Mouse (Mus musculus) limb, embryonic 13.5 days (tissue): ENCODE measurements around the gene Kazn. TPM values are rescaled to one million over a fixed set of nuclear protein-coding genes. Genes with fewer than 3 reads are reported as not detected.
A peak's percentile ranks its signal among the peaks of the same experiment; 100 is the strongest.

Experiments
- ATAC-seq: fragments of 200-750 bp; cut with Nextera tagmentation; 2 replicates; pipeline ENCODE4 v1.8.0; 2017; ENCODE audit warnings: low read depth, moderate number of reproducible peaks, moderate TSS enrichment; ENCODE audit not compliant: low FRiP score
- H3K27ac ChIP-seq: fragments of 300-500 bp; sonication (generic); 2 replicates; pipeline ENCODE4 v1.5.1; 2015; ENCODE audit warnings: inconsistent platforms, mild to moderate bottlenecking, moderate library complexity
- H3K27me3 ChIP-seq: fragments of 300-500 bp; sonication (generic); 2 replicates; pipeline ENCODE4 v1.6.1; 2015; ENCODE audit warnings: mild to moderate bottlenecking, inconsistent platforms
- H3K36me3 ChIP-seq: fragments of 300-500 bp; sonication (generic); 2 replicates; pipeline ENCODE4 v1.6.1; 2015; ENCODE audit warnings: inconsistent platforms, mild to moderate bottlenecking, moderate library complexity
- H3K4me1 ChIP-seq: fragments of 300-500 bp; sonication (generic); 2 replicates; pipeline ENCODE4 v1.6.1; 2015; ENCODE audit warnings: inconsistent platforms
- H3K4me2 ChIP-seq: fragments of 300-500 bp; sonication (generic); replicated peaks from 2 replicates; pipeline ENCODE4 v1.6.1; 2015; ENCODE audit warnings: inconsistent platforms, mild to moderate bottlenecking, moderate library complexity
- H3K4me3 ChIP-seq: fragments of 300-500 bp; sonication (generic); 2 replicates; pipeline ENCODE4 v1.5.1; 2015; ENCODE audit warnings: moderate library complexity, mild to moderate bottlenecking, inconsistent platforms
- H3K9ac ChIP-seq: fragments of 300-500 bp; sonication (generic); 2 replicates; pipeline ENCODE4 v1.6.1; 2015; ENCODE audit warnings: mild to moderate bottlenecking, inconsistent platforms
- H3K9me3 ChIP-seq: fragments of 300-500 bp; sonication (generic); 2 replicates; pipeline ENCODE4 v1.6.1; 2016; ENCODE audit warnings: inconsistent platforms
- WGBS: fragments of 180-500 bp; shearing (Covaris S2); methylation state at CpG from one replicate; pipeline ENCODE4 v1.1.7; 2015; 5-methylcytosine and 5-hydroxymethylcytosine counted together
- polyA plus RNA-seq: library from polyadenylated mRNA; unstranded; fragments of >200 nt; fragmentation: Nextera tagmentation; extraction: Ambion mirVana; gene quantifications from 2 replicates; pipeline ENCODE4 v1.2.1, GENCODE M21; 2015

Kazn gene
- polyA plus RNA-seq = 14.4 and 15.3 TPM in 2 replicates

DNA sequence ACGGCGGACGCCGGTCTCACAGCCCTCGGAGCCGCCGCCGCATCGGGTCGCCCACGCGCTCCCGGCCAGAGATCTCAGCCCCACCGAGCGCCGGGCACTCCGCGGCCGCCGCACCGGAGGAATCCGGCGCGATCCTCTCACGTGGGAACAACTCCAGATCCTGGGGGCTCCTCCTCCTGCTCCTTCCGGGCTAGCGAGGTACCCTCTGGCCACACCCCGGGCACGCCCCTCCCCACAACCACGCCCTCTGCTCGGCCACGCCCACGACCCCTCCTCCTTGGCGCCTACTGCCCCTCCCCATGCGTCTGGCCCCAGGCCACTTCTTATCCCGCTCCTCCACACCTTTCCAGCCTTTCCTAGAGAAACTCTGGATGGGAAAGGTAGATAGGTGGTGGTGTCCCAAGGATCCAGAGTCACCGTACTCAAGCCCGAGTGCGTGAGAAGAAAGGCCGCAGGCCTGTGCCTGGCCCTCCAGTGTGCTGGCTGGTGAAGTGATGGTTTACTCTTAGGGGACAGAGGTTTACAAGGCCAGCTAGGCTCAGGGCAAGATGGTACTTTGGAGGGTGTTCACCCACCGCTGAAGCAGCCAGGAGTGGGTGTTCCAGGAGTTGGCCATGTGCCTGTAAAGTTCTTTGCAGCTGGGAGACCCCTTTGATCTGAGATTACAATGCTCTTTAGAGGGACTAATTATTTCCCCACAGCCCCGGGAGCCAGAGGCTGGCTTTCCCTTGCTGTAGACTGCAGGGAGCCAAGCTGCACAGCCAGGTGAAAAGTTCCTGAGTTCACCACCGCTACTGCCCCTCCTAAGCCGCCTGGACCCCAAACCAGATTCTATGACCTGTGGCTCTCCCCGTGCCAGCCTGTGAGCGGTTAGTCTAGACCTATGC, at the start of gene Kazn:
TSS of gene Kazn (minus strand) at position 162 of the 887 bp plus-strand sequence.
- ATAC-seq = peak; percentile 84
- no peaks in the 10 kb centered on the region for H3K9me3 ChIP-seq
- H3K27ac ChIP-seq = peak within 1 kb of the TSS; percentile 67
- H3K4me1 ChIP-seq = peaks cover 46% of the 10 kb centered on the region
- 3% methylated on average over 42 of the region's 46 CpGs for WGBS
- H3K4me2 ChIP-seq = peak within 1 kb of the TSS; percentile 85
- H3K4me3 ChIP-seq = peak within 1 kb of the TSS; percentile 70
- H3K27me3 ChIP-seq = peaks cover 5% of the 10 kb centered on the region; the same call in 1 of the 2 replicates
- peak within 1 kb of the TSS; percentile 79 for H3K9ac ChIP-seq
- no peaks in the 10 kb centered on the region for H3K36me3 ChIP-seq

DNA sequence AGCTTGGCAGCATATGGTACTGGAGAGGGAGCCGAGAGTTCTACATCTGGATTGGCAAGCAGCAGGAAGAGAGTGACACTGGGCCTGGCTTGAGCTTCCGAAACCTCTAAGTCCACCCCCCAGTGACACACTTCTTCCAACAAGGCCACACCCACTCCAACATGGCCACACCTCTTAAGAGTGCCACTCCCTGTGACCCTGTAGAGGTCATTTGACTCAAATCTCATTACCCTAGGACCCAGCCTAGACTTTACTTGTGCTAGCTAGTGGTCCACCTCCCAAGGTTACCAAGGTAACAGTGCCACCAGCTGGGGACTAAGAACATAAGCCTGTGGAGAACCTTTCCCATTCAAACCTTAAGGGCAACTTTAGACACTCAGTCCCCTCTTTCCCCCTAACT, 46.3 kb upstream of the Kazn start:
- no peak overlapping the region for H3K4me3 ChIP-seq
- no peak overlapping the region for H3K4me2 ChIP-seq
- H3K27me3 ChIP-seq = no peaks in the 10 kb centered on the region
- H3K9me3 ChIP-seq = peaks cover 8% of the 10 kb centered on the region
- no peaks in the 10 kb centered on the region for H3K36me3 ChIP-seq
- no peak for ATAC-seq
- WGBS = 86% methylated on average over 2 of the region's 2 CpGs
- no peak overlapping the region for H3K9ac ChIP-seq
- no peaks in the 10 kb centered on the region for H3K4me1 ChIP-seq
- no peak overlapping the region for H3K27ac ChIP-seq

DNA sequence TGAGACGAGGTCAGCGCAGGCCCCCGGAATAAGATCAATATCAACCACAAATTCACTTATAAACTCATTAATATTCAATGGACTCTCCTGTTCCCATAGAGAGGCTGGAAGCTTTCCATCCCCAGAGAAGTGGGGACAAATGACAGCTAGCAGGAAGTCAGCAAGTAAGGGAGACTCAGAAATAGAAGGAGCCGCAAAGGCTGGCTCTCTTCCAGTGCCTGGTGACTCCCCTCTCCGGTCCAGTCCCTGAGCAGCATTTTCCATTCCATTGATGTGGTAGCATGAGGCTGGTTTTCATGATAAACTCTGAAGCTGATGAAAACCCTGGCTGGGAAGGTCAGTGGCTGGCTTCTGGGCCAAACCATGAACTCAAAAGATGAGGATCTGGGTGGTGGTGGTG, 44.7 kb upstream of the Kazn start:
- no peaks in the 10 kb centered on the region for H3K27me3 ChIP-seq
- no peaks in the 10 kb centered on the region for H3K4me1 ChIP-seq
- H3K4me2 ChIP-seq = no peak overlapping the region
- no peak for ATAC-seq
- no peaks in the 10 kb centered on the region for H3K36me3 ChIP-seq
- peaks cover 8% of the 10 kb centered on the region for H3K9me3 ChIP-seq
- H3K4me3 ChIP-seq = no peak overlapping the region
- no peak overlapping the region for H3K9ac ChIP-seq
- WGBS = 87% methylated on average over 5 of the region's 5 CpGs
- H3K27ac ChIP-seq = no peak overlapping the region

DNA sequence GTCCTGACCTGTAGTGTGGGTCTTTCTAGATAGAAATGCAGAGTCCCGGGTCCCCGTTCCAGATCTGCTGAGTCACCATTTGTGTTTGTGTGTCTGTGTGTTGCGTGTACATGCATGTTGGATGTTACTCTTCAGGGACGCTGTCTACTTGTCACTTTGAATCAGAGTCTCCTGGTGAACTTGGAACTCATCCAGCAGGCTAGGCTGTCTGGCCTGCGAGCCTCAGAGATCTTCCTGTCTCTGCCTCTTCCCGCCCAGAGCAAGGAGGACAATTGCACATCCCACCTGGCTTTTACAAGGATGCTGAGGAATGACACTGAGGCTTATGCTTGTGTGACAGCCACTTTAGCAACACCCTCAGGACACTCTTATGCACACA, 39.0 kb upstream of the Kazn start:
- no peaks in the 10 kb centered on the region for H3K27me3 ChIP-seq
- peak overlapping the region; percentile 51 for H3K4me2 ChIP-seq
- H3K4me3 ChIP-seq = no peak overlapping the region
- H3K27ac ChIP-seq = no peak overlapping the region
- H3K9ac ChIP-seq = no peak overlapping the region
- WGBS = 85% methylated on average over 6 of the region's 6 CpGs
- H3K9me3 ChIP-seq = no peaks in the 10 kb centered on the region
- H3K36me3 ChIP-seq = no peaks in the 10 kb centered on the region
- ATAC-seq = no peak; the same call in 1 of the 2 replicates
- H3K4me1 ChIP-seq = peaks cover 19% of the 10 kb centered on the region

DNA sequence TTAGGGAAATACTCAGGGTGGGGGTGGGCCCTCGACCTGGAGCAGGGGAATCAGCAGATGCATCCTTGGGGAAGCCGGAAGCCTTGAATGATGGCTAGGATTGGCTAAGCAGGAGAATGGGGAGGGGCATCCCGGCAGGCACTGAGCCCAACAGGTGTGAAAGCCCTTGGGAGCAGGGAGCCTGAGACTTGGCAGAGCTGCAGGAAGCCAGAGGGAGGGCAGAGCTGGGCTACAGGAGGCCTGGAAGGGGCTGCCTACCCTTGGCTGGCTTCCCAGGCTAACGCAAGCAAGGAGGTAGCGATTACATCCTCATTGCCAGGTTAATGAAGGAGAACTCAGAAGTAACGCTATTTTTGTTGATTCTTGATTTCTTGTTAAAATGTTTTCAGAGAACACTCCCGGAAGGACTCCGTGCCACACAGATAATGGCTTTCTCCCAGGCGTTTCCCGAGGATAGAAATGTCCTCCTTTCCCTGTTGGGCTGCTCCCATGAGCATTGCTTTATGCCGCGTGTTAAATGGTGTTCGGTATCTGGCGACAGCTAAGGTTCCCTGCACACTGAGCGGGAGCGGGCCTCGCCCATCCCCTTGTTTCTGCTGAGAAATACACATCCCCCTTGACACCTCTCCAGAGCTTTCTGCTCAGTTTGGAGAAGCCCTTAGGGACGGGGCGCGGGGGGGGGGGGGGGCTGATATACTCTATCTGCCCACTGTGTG, 38.4 kb upstream of the Kazn start:
- H3K4me3 ChIP-seq = peak overlapping the region; percentile 15; the same call in 1 of the 2 replicates
- ATAC-seq = peak; percentile 89
- H3K27me3 ChIP-seq = no peaks in the 10 kb centered on the region
- H3K9ac ChIP-seq = no peak overlapping the region; the same call in 1 of the 2 replicates
- peak overlapping the region; percentile 51 for H3K4me2 ChIP-seq
- H3K36me3 ChIP-seq = no peaks in the 10 kb centered on the region
- peaks cover 19% of the 10 kb centered on the region for H3K4me1 ChIP-seq
- 15% methylated on average over 20 of the region's 20 CpGs for WGBS
- no peak overlapping the region; the same call in 1 of the 2 replicates for H3K27ac ChIP-seq
- H3K9me3 ChIP-seq = no peaks in the 10 kb centered on the region

DNA sequence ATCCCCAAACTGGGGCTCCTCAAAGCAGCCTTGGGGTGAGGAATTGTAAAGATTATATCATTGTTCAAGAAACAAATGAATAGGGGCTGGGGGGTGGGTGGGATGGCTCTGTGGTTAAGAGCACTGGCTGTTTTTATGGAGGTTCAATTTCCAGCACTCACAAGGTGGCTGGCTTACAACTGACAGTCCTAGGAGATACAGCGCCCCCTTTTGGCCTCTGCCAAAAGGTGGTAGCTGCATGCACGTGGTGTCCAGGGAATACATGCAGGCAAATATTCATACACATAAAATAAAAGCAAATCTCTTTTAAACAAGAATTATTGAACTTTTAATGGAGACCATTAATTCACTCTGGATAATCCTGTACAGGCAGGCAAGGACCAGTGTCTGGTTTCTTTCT, 36.0 kb upstream of the Kazn start:
- H3K4me2 ChIP-seq = no peak overlapping the region
- WGBS = 41% methylated on average over 2 of the region's 2 CpGs

DNA sequence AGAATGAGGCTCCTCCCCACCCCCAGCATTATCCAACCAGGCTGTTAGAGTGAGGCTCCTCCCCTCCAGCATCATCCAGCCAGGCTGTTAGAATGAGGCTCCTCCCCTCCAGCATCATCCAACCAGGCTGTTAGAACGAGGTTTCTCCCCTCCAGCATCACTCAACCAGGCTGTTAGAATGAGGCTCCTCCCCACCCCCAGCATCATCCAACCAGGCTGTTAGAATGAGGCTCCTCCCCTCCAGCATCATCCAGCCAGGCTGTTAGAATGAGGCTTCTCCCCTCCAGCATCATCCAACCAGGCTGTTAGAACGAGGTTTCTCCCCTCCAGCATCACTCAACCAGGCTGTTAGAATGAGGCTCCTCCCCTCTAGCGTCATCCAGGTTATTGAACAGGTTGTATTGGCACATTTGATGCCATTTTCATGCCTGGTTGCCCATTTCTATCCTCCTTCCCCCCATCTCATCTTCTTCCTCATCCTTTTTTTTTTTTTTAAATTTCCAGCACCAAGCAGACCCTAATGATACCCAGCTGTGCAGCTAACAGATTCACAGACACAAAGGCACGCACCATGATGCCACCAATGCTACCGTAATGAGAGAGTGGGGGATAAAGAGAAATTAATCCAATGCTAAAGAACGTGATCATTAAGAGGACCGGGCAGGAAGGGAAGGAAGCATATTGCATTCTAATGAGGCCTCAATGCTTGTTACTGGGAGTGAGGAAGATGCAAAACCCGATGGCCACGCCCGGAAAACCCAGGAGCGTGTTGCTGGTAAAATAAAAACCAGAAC, 35.4 kb upstream of the Kazn start:
- H3K4me1 ChIP-seq = peaks cover 19% of the 10 kb centered on the region
- H3K36me3 ChIP-seq = no peaks in the 10 kb centered on the region
- H3K27ac ChIP-seq = no peak overlapping the region
- H3K27me3 ChIP-seq = no peaks in the 10 kb centered on the region
- H3K4me2 ChIP-seq = no peak overlapping the region
- no peak for ATAC-seq
- H3K9me3 ChIP-seq = no peaks in the 10 kb centered on the region
- no peak overlapping the region for H3K9ac ChIP-seq
- WGBS = 66% methylated on average over 11 of the region's 11 CpGs
- H3K4me3 ChIP-seq = no peak overlapping the region

More for the DNA sequence above, 36.0 kb upstream of the Kazn start:
- Histone ChIP-seq H3K36me3 (no peaks in the 10 kb centered on the region), H3K9ac (no peak overlapping the region), H3K27me3 (no peaks in the 10 kb centered on the region), H3K27ac (no peak overlapping the region), H3K9me3 (no peaks in the 10 kb centered on the region), H3K4me3 (no peak overlapping the region), H3K4me1 (peaks cover 19% of the 10 kb centered on the region)
- no peak for ATAC-seq

DNA sequence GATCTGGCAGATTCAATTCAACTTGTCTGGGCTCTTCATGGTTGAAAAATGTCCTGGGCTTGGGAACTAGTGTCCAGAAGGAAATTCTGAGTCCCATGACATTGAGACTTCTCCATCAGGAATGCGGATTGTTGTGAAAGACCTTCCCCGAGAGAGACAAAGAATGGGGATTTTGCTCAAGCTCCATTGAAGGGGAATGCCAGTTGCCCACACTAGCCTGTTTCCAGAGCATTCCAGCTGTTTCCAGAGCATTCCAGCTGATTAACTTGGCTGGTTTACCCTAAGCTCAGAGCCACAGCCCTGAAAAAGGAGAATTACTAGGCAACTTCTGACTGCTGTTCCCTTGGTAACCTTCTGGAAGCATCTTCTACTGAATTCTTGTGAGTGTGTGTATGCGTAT, 32.3 kb upstream of the Kazn start:
- Histone ChIP-seq H3K9me3 (0 out of 2 replicates have a peak, but pooled peaks cover 10% of the 10 kb centered on the region), H3K4me1 (peaks cover 5% of the 10 kb centered on the region; the same call in 1 of the 2 replicates), H3K36me3 (0 out of 2 replicates have a peak, but pooled peaks cover 4% of the 10 kb centered on the region), H3K27ac (no peak overlapping the region; the same call in 1 of the 2 replicates), H3K27me3 (no peaks in the 10 kb centered on the region), H3K4me3 (no peak overlapping the region), H3K4me2 (no peak overlapping the region), H3K9ac (no peak overlapping the region)
- no peak; the same call in 1 of the 2 replicates for ATAC-seq
- 81% methylated on average over 3 of the region's 3 CpGs for WGBS

DNA sequence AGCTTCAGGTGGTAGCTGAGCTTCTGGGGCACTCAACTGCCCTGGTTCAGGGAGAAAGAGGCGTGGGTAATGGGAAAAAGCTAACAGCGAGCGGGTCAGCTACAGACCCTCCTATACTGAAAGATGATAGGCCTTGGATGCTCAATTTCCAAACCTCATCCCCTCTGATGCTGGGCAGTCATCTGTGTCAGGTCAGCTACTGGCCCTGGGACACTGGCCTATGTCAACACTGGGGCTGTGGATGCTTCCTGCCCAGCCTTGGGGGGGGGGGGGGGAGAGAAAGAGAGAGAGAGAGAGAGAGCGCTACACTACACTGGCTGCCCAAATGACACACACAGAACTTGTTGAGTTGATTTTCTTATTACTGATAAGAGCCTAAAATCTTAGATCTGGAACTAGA, 28.6 kb upstream of the Kazn start:
- peaks cover 10% of the 10 kb centered on the region for H3K4me1 ChIP-seq
- 0 out of 2 replicates have a peak, but pooled peaks cover 10% of the 10 kb centered on the region for H3K9me3 ChIP-seq
- no peak overlapping the region for H3K9ac ChIP-seq
- H3K36me3 ChIP-seq = 0 out of 2 replicates have a peak, but pooled peaks cover 4% of the 10 kb centered on the region
- H3K4me2 ChIP-seq = no peak overlapping the region
- H3K4me3 ChIP-seq = no peak overlapping the region
- 54% methylated on average over 4 of the region's 4 CpGs for WGBS
- H3K27ac ChIP-seq = no peak overlapping the region
- ATAC-seq = no peak
- no peaks in the 10 kb centered on the region for H3K27me3 ChIP-seq

DNA sequence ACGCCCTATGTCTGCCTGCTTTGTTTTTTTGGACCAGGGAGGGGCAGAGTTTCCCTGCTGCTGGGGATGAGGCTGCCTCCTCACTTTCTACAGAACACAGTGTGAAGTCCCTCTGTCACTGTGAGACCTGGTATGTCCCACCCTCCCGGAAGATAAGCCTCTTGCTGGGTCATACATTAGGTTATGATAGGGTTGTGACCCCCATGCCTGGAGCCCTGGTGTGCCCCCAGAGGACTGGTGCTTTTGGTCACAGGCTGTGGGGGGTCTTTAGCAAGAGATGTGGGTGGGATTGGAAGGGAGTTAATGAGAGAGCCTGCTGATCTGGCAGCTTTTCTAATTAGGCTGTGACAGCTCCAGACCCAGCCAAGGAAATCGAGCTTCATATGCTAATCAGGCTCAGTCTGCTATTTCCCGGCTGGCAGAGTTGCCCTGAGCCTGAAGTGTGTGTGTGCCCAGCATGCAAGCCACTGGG, 28.2 kb upstream of the Kazn start:
- H3K27ac ChIP-seq = no peak overlapping the region
- no peak for ATAC-seq
- peaks cover 10% of the 10 kb centered on the region for H3K4me1 ChIP-seq
- 0 out of 2 replicates have a peak, but pooled peaks cover 4% of the 10 kb centered on the region for H3K36me3 ChIP-seq
- 0 out of 2 replicates have a peak, but pooled peaks cover 10% of the 10 kb centered on the region for H3K9me3 ChIP-seq
- H3K9ac ChIP-seq = no peak overlapping the region
- H3K27me3 ChIP-seq = no peaks in the 10 kb centered on the region
- 19% methylated on average over 4 of the region's 4 CpGs for WGBS
- H3K4me2 ChIP-seq = no peak overlapping the region
- no peak overlapping the region for H3K4me3 ChIP-seq

DNA sequence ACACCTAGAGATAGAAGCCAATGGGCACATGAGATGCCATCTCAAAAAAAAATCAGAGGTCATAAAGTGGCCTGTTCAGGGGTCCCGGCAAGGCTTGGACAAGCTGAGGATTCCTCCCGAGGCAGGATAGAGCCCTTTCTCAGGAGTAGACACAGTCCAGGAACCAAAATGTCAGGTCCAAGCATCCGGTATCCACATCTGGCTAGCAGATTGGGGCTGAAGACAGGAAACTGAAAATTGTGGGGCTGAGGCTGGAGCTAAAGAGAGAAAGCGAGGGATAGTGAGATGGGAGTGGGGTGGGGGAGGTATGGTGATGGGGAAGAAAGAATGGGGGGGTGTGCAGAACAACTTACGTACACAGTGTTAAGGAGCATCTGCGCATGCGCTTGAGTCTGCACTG, 25.1 kb upstream of the Kazn start:
- H3K9ac ChIP-seq = no peak overlapping the region
- no peak overlapping the region for H3K27ac ChIP-seq

More for the DNA sequence above, 25.1 kb upstream of the Kazn start:
- 55% methylated on average over 7 of the region's 7 CpGs for WGBS
- no peak for ATAC-seq
- Histone ChIP-seq H3K4me1 (peaks cover 10% of the 10 kb centered on the region), H3K9me3 (0 out of 2 replicates have a peak, but pooled peaks cover 7% of the 10 kb centered on the region), H3K27me3 (no peaks in the 10 kb centered on the region), H3K36me3 (0 out of 2 replicates have a peak, but pooled peaks cover 4% of the 10 kb centered on the region), H3K4me2 (no peak overlapping the region), H3K4me3 (no peak overlapping the region)
